Mouse (Mus musculus) myocyte (in vitro differentiated cells): ENCODE data around the gene Cuzd1. TPM values are rescaled to one million over a fixed set of nuclear protein-coding genes. Genes with fewer than 3 reads are reported as not detected.

Experiments used
- H3K27me3 ChIP-seq: one replicate; pipeline ENCODE4 v1.6.1; 2011; ENCODE audit not compliant: control insufficient read depth, insufficient read depth, insufficient read length
- H3K36me3 ChIP-seq: one replicate; pipeline ENCODE4 v1.6.1; 2011; ENCODE audit not compliant: control insufficient read depth, insufficient read depth
- H3K4me2 ChIP-seq: one replicate; pipeline ENCODE4 v1.6.1; 2011; ENCODE audit warnings: low read depth, control low read depth
- H3K4me3 ChIP-seq: one replicate; pipeline ENCODE4 v1.5.1; 2011; ENCODE audit warnings: mild to moderate bottlenecking, control low read depth, moderate library complexity
- H3K79me2 ChIP-seq: one replicate; pipeline ENCODE4 v1.6.1; 2011; ENCODE audit not compliant: control insufficient read depth, insufficient read depth
- H3ac ChIP-seq: one replicate; pipeline ENCODE4 v1.6.1; 2011; ENCODE audit not compliant: control insufficient read depth, insufficient read length
- CEBPB ChIP-seq: IDR thresholded peaks from 2 replicates; pipeline ENCODE4 v1.6.1; 2011; ENCODE audit warnings: mild to moderate bottlenecking, moderate library complexity; ENCODE audit not compliant: poor library complexity, insufficient read depth, severe bottlenecking
- E2F4 ChIP-seq: IDR thresholded peaks from one replicate; pipeline ENCODE4 v1.6.1; 2011; ENCODE audit warnings: mild to moderate bottlenecking, control low read depth, moderate library complexity; ENCODE audit not compliant: insufficient read depth
- MAX ChIP-seq: IDR thresholded peaks from one replicate; pipeline ENCODE4 v1.6.1; 2011; ENCODE audit warnings: low read depth, mild to moderate bottlenecking, control low read depth
- MYOD1 ChIP-seq, 3 experiments: IDR thresholded peaks; one replicate each; pipeline ENCODE4 v1.6.1; 2011; ENCODE audit warnings: control low read depth in 2 of 3, low read depth in 2 of 3, mild to moderate bottlenecking in 2 of 3, moderate library complexity in 1 of 3; ENCODE audit not compliant: insufficient read length in 2 of 3, control insufficient read depth in 1 of 3
- MYOG ChIP-seq, 3 experiments: IDR thresholded peaks; one replicate each; pipeline ENCODE4 v1.6.1; 2011; ENCODE audit warnings: control low read depth in 2 of 3, low read depth in 2 of 3, mild to moderate bottlenecking in 2 of 3; ENCODE audit not compliant: insufficient read length in 2 of 3, control insufficient read depth in 1 of 3, insufficient read depth in 1 of 3
- POLR2A ChIP-seq: IDR thresholded peaks from one replicate; pipeline ENCODE4 v1.6.1; 2011; ENCODE audit warnings: low read depth, mild to moderate bottlenecking, control low read depth, moderate library complexity; ENCODE audit not compliant: insufficient read length
- POLR2AphosphoS2 ChIP-seq: IDR thresholded peaks from one replicate; pipeline ENCODE4 v1.6.1; 2011; ENCODE audit warnings: low read depth, control low read depth; ENCODE audit not compliant: insufficient read length
- REST ChIP-seq: IDR thresholded peaks from one replicate; pipeline ENCODE4 v1.6.1; 2011; ENCODE audit warnings: mild to moderate bottlenecking, control low read depth, moderate library complexity; ENCODE audit not compliant: insufficient read depth, insufficient read length
- SRF ChIP-seq: IDR thresholded peaks from one replicate; pipeline ENCODE4 v1.6.1; 2011; ENCODE audit warnings: low read depth; ENCODE audit not compliant: control insufficient read depth, insufficient read length
- TCF12 ChIP-seq: IDR thresholded peaks from one replicate; pipeline ENCODE4 v1.6.1; 2011; ENCODE audit warnings: mild to moderate bottlenecking, control low read depth; ENCODE audit not compliant: poor library complexity, insufficient read depth, severe bottlenecking
- TCF3 ChIP-seq: IDR thresholded peaks from one replicate; pipeline ENCODE4 v1.6.1; 2011; ENCODE audit warnings: low read depth, control low read depth; ENCODE audit not compliant: insufficient read length
- USF1 ChIP-seq: IDR thresholded peaks from one replicate; pipeline ENCODE4 v1.6.1; 2011; ENCODE audit warnings: low read depth, mild to moderate bottlenecking, control low read depth, moderate library complexity
- polyA plus RNA-seq: library from polyadenylated mRNA; unstranded; fragments of >200 nt; fragmentation: generic; extraction: Trizol; gene quantifications from one replicate; pipeline ENCODE4 v1.2.1, GENCODE M21; 2012; ENCODE audit warnings: missing spikeins

Gene Cuzd1
- polyA plus RNA-seq, 1 experiment, result not detected

DNA sequence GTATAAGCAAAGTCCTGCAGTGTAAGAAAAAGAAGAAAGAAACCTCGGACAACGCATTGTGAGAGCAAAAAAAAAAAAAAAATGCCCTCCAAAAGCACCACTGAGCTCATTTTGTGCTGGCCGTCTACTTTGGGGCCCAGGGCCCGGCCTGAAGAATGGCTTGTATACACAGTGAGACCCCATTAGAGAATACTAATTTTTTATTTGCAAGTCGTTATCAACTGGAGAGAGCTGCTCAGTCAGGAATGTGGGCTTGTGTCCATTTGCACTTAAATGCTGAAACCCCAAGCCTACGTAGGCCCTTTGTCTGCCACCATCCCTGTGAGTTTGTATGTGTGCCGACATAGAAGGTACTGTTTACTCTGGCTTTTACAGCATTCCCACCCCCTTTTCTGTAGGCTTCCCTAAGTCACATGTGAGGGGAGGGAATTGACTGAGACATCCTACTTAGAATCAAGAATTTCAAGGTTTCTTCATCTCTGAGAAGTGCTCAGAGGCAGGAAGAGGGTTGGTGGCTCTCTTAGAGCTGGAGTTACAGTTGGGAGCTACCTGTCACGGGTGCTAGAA is 15.5 kb upstream of the Cuzd1 start:
- Histone ChIP-seq H3K36me3 (peaks cover 10% of the 10 kb centered on the region), H3ac (no peak overlapping the region), H3K4me3 (no peak overlapping the region), H3K27me3 (no peaks in the 10 kb centered on the region), H3K4me2 (no peak overlapping the region), H3K79me2 (no peaks in the 10 kb centered on the region)
- no peak for TF ChIP-seq POLR2A
- no peak for TF ChIP-seq REST
- TF ChIP-seq TCF12, result no peak
- TF ChIP-seq USF1, result no peak
- no peak for TF ChIP-seq SRF
- TF ChIP-seq POLR2AphosphoS2, result no peak
- TF ChIP-seq MAX, result no peak
- TF ChIP-seq CEBPB, result no peak
- TF ChIP-seq TCF3, result no peak
- no peak for TF ChIP-seq MYOG (IDR thresholded peaks at IDR 0.05; ENCODE audit: control insufficient read depth in 1 of 3, insufficient read depth in 1 of 3, insufficient read length in 2 of 3, low read depth in 2 of 3)
- TF ChIP-seq E2F4, result no peak
- TF ChIP-seq MYOD1 (IDR thresholded peaks at IDR 0.05; ENCODE audit: control insufficient read depth in 1 of 3, insufficient read length in 2 of 3, low read depth in 2 of 3), result no peak

GRCm38 (mm10) chr7:131333564-131333963 is 11.5 kb upstream of the Cuzd1 start, which contains the start of gene Fam24a:
Gene Fam24a (plus strand): TSS chr7:131333864.
- Histone ChIP-seq H3K4me2 (no peak within 1 kb of the TSS), H3K4me3 (no peak within 1 kb of the TSS), H3ac (no peak within 1 kb of the TSS), H3K79me2 (no peaks in the 10 kb centered on the region), H3K27me3 (no peaks in the 10 kb centered on the region), H3K36me3 (no peaks in the 10 kb centered on the region)
- TF ChIP-seq MAX (no peak), MYOD1 (IDR thresholded peaks at IDR 0.05; ENCODE audit: control insufficient read depth in 1 of 3, insufficient read length in 2 of 3, low read depth in 2 of 3) (no peak), MYOG (IDR thresholded peaks at IDR 0.05; ENCODE audit: control insufficient read depth in 1 of 3, insufficient read depth in 1 of 3, insufficient read length in 2 of 3, low read depth in 2 of 3) (no peak), TCF3 (no peak), POLR2A (no peak), E2F4 (no peak), REST (no peak), TCF12 (no peak), CEBPB (no peak), SRF (no peak), POLR2AphosphoS2 (no peak), USF1 (no peak)

DNA sequence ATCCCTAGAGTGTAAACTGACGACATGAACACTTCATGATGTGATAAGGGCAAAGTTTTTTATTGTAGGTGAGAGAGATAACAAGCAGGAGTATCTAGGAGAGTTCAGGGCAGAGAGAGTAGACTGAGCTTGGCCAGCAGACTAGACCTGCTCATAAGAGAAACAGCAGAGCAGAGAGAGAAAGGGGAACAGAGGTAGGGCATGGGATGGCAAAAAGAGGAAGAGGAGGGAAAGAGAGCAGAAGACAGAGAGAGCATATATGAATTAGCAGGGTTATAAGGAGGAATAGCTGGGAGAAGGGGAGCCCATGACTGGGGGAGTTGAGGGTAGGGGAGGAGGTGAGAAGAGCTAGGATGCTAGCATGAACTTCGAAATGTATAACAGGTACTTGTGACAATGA is 9.6 kb upstream of the Cuzd1 start:
- no peaks in the 10 kb centered on the region for H3K27me3 ChIP-seq
- TF ChIP-seq MAX (no peak), USF1 (no peak), CEBPB (no peak), POLR2A (no peak), MYOG (IDR thresholded peaks at IDR 0.05; ENCODE audit: control insufficient read depth in 1 of 3, insufficient read depth in 1 of 3, insufficient read length in 2 of 3, low read depth in 2 of 3) (no peak), E2F4 (no peak), POLR2AphosphoS2 (no peak), MYOD1 (IDR thresholded peaks at IDR 0.05; ENCODE audit: control insufficient read depth in 1 of 3, insufficient read length in 2 of 3, low read depth in 2 of 3) (no peak), TCF3 (no peak), REST (no peak), SRF (no peak), TCF12 (no peak)

GRCm38 (mm10) chr7:131329416-131329815 is 7.3 kb upstream of the Cuzd1 start, which contains the start of gene Fam24b:
Gene Fam24b (minus strand): TSS chr7:131329516.
- Histone ChIP-seq H3K4me2 (no peak within 1 kb of the TSS), H3K27me3 (no peaks in the 10 kb centered on the region), H3K36me3 (no peaks in the 10 kb centered on the region), H3K79me2 (no peaks in the 10 kb centered on the region), H3ac (no peak within 1 kb of the TSS), H3K4me3 (no peak within 1 kb of the TSS)
- TF ChIP-seq E2F4, result no peak

More for the DNA sequence above, 9.6 kb upstream of the Cuzd1 start:
- H3K79me2 ChIP-seq, result no peaks in the 10 kb centered on the region
- no peak overlapping the region for H3K4me2 ChIP-seq
- no peaks in the 10 kb centered on the region for H3K36me3 ChIP-seq
- no peak overlapping the region for H3K4me3 ChIP-seq
- H3ac ChIP-seq, result no peak overlapping the region

DNA sequence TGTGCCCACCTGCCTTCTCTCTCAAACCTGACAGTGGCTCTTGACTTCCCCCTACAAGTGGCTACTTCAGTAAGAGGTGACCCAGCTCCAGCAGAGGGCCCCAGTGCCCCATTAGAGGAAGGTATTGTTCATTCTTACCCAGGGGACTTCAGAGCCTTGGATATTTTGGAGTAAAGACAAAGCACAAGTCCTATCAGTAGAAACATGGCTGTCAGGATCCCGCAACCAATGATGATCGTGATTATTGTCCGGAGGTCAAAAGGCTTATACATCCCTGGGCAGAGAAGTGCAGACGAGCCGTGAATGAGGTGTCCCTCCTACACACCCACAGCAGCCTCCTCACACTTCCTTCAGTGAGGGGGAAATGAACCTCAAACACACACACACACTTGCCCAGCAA is 5.0 kb upstream of the Cuzd1 start:
- no peak overlapping the region for H3K4me2 ChIP-seq
- no peak overlapping the region for H3ac ChIP-seq
- no peak for TF ChIP-seq MYOG (IDR thresholded peaks at IDR 0.05; ENCODE audit: control insufficient read depth in 1 of 3, insufficient read depth in 1 of 3, insufficient read length in 2 of 3, low read depth in 2 of 3)
- TF ChIP-seq REST, result no peak
- TF ChIP-seq MYOD1 (IDR thresholded peaks at IDR 0.05; ENCODE audit: control insufficient read depth in 1 of 3, insufficient read length in 2 of 3, low read depth in 2 of 3), result no peak
- no peak for TF ChIP-seq USF1
- no peak for TF ChIP-seq TCF3
- no peak for TF ChIP-seq CEBPB
- TF ChIP-seq SRF, result no peak
- no peak for TF ChIP-seq E2F4
- TF ChIP-seq POLR2AphosphoS2, result no peak
- TF ChIP-seq POLR2A, result no peak
- TF ChIP-seq TCF12, result no peak
- no peak for TF ChIP-seq MAX
- H3K4me3 ChIP-seq, result no peak overlapping the region
- H3K27me3 ChIP-seq, result no peaks in the 10 kb centered on the region
- no peaks in the 10 kb centered on the region for H3K36me3 ChIP-seq
- no peaks in the 10 kb centered on the region for H3K79me2 ChIP-seq
